Mouse (Mus musculus) adrenal gland, postnatal 14 days (tissue): ENCODE measurements around the gene Alx3. TPM values are rescaled to one million over a fixed set of nuclear protein-coding genes. Genes with fewer than 3 reads are reported as not detected.

Source experiments
- DNase-seq: peaks from one replicate; pipeline ENCODE4 v3.0.0; 2021; ENCODE audit warnings: mixed read lengths
- total RNA-seq: library from RNA; stranded (reverse); gene quantifications from 2 replicates; pipeline ENCODE4 v1.2.3, GENCODE M21; 2021

Gene Alx3
- total RNA-seq, 1 experiment from 2014 or later, result not detected

DNA sequence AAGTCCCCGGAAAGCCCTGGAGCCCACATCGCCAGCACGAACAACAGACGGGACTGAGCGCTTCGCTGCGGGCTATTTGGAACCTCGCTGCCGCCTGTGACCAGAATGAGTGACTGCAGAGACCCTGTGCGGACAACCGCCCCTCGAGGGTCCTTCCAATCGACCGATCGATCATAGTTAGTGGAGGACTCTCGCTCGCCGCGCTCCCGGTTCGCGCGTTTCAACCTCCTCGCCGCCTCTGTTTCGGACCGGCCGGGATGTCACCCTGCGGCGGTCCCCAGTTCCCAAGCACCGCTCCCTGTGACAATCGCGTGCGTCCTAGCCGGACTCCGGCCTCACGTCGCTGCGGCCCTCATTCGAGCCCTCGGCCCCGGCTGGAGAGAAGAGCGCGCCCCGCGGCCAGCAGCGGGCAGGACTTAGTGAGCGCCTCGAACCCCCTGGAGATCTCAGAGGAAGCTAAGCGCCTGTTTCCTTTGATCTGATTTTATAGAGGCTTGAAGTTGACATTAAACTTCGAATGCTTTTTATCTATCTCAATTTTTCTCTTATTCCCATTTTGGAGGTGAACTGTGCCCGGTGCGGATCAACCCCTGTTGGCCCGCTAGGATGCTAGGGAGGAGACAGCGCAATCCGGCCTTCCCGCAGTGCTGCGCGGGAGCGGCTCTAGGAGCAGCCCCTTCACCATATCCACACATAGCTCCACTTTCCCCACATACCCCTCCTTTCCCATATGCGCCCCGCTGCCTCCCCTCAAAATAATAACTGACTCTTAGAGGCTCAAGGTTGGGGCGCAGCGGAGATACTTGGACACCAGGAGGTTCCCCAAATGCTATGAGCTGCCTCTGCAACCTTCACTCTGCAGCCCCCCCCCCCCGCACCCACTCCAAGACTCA lies 11.7 kb upstream of the Alx3 start:
- peak; percentile 41 for DNase-seq

DNA sequence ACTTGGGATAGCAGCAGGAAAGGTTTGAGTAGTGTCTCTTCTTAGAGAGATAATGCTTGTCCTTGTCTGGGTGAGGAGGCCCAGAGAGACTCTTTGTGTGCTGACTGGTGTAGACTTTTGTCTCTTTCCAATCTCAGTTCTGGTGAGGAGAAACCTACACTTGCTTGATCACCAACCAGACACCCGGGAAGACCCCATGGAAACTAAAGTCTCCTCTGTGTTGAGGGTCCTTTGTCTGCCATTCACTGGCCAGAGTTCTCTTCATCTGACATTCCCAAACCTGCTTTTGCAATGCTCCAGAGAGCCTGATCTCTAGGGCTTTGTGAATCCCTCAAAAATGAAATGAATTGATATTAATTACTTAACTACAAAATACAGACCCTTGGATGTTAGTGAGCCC lies 10.9 kb upstream of the Alx3 start:
- no peak for DNase-seq

DNA sequence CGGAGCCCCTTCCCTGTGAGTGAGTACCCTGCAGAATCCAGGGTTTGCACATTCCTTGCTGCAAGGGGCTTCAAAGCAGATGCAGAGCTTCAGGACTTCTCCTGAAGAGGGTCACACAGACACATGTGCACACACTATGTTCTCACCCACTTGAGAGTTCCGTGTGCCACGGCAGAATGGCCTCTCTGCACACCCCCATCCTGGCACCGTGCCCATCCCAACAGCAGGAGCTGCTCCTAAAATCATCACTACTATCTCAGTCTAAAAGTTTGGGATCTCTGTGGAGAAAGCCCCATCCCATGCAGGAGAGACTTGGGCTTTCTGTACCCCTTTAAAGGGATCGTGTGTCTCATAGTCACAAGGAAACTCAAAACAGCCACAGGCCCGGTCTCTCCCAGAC lies 8.3 kb upstream of the Alx3 start:
- DNase-seq, result no peak

DNA sequence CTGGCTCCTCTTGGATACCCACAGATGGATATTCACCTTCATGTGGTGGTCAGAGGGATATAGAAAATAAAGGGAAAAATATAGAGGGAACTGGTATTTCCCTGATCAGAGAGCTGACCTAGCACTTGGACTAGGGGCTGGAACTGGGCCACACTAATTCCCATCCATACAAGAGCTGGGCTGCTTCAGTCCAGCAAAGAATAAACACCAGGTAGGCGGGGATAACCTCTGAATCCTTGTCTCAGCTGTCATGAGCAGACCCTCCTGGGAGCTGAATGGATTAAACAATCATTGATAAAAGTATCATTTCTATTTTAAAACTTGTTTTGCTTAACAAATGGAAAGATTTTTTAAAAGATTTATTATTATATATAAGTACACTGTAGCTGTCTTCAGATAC lies 3.2 kb upstream of the Alx3 start:
- DNase-seq, result no peak

- no peak for DNase-seq
These were observed 1.2 kb upstream of the Alx3 start for GRCm38 (mm10) chr3:107593632-107594031.

DNA sequence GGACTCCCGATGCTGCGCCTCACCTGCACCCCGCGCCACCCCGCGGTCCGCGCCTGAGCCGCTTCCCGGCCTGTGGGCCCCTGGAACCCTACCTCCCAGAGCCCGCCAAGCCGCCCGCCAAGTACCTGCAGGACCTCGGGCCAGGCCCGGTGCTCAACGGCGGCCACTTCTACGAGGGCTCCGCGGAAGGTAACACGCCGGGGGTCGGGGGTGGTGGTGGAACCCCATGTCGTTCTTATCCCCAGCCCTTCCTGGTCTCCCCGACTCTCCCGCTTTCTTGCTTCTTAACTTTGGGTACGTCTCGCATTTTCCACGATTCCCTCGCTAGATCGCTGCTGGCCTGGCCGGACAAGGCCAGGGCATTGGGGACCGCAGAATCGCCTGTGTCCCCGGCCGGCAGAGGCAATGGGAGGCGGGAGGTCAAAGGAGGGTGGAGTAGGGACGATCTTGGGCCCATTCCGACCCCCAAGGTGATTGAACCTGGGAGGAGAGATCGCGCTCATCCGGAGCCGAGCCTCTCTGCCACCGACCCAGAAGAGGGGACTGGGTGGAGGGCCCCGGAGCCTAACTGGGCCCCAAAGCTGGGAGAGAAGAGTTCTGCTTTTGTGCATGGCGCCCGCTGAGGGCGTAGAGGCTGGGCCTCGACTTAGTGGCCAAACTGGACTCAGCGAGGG lies 570 bp downstream of the Alx3 start:
- DNase-seq, result no peak

- DNase-seq, result no peak
These were observed 1.2 kb downstream of the Alx3 start for GRCm38 (mm10) chr3:107595938-107596461.

DNA sequence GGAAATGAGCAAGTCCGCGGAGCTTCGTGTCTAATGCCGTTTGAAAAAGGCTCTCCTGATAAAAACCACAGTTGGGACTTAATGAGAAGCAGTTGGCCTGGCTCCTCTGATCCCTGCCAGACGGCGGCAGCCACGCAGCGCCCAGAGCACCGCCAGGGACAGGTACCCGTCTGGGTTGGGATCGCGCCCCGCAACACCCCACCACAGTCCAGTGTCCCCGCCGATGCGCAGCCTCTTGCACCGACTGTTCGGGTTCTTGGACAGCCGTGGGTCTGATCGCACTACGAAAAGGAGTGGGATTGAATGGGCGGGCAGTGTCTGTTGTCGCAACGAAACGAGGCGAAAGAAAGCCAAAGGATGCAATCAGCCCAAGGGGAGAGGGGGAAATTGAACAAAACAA lies 1.7 kb downstream of the Alx3 start:
- peak; percentile 26 for DNase-seq

- DNase-seq, result no peak
These were observed 2.3 kb downstream of the Alx3 start for GRCm38 (mm10) chr3:107597134-107597533.

DNA sequence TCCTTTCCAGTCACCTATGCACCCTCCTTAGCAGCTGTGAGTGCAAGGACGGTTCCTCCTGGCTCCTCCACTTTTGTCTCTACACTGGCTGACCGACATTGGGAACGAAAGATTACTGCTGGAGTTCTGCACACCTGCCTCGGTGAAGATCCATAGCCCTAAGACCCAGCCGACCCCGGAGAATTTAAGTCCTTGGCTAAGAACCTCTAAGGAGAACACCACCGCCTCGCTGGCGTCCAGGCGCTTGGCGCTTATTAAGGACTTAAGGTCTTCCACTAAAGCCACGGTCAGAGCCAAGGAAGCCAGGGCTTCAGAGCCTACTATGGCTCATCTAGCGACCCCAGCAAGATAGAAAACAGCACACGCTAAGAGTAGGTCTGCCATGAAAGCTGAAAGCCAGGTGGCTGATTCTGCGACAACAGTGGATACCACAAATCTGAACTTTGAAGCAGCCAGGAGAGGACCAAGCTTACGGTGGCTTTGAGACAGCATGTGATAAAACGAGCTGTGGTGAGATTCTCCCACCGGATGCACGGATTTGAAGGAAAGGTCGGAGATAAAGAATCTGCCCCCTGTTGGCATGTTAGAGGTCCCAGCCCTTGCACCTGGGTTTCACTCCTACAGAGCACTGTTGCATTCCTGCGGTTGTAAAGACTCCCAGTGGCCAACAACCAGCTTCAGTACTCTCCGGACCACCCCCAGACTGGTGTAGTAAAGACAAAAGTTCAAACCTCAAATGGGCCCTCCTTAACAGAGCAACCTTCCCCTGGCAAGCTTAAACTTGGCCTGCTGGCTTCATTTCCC lies 3.0 kb downstream of the Alx3 start:
- DNase-seq, result no peak

GRCm38 (mm10) chr3:107600127-107600526 lies 5.3 kb downstream of the Alx3 start:
- DNase-seq, result no peak

GRCm38 (mm10) chr3:107605304-107605703 lies 10.5 kb downstream of the Alx3 start:
- peak; percentile 86 for DNase-seq

DNA sequence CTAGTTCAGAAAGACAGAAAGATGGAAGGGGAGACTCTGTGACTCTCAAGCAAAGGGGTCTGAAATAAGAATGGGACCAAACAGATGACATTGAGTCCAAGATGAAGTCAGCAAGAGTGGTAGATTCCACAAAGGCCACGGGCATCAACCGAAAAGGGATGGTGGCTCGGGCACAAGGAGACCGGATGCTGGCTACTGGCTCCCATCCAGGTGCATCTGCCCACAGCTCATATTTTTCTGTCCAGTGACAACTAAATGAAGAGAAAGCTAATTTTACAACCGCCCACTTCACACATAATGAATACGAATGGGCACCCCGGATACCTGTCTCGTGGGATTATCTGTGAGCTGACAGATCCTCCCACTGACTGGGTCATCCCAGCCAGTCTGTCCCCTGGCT lies 12.4 kb downstream of the Alx3 start:
- DNase-seq, result no peak

GRCm38 (mm10) chr3:107608808-107609207 lies 14.0 kb downstream of the Alx3 start:
- DNase-seq, result no peak

DNA sequence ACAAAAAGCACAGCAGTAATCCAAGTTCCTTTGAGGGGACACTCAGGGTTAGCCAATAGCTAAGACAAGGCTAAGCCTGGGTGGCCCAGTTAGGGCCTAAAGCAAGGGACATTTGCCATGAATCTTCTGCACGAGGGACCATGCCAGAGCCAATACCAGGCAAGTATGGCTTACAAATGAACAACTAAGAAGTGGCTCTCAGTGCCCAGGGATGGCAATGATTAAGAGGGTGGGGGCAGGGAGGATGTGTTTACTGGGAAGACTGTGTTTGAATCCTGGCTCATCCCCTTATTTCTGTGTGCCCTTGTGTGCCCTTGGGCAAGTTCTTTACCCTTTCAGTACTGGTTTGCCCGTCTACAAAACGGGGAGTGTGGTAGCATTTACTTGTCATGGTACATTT lies 14.5 kb downstream of the Alx3 start:
- DNase-seq, result no peak

DNA sequence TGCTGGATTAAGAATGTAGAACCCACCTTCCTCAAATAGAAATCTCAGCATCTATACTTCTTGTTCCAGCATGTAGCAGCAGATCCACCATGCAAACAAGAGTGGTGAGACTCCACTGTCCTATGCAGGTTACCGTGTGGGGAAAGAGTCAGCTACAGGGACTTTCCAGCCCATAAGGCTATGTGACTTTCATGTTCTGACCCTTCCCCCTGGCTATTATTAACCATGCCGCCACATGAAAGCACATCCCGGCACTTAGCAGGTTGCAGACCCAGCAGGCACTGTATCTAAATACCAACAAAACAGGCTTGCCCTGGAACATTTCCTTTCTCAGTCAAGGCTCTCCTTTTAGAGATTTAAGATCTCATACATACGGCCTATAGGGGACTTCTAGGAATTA lies 16.6 kb downstream of the Alx3 start:
- no peak for DNase-seq

GRCm38 (mm10) chr3:107612902-107613525 lies 18.2 kb downstream of the Alx3 start:
- peak; percentile 70 for DNase-seq

- DNase-seq, result no peak
These were observed 23.0 kb downstream of the Alx3 start for GRCm38 (mm10) chr3:107617800-107618199.

DNA sequence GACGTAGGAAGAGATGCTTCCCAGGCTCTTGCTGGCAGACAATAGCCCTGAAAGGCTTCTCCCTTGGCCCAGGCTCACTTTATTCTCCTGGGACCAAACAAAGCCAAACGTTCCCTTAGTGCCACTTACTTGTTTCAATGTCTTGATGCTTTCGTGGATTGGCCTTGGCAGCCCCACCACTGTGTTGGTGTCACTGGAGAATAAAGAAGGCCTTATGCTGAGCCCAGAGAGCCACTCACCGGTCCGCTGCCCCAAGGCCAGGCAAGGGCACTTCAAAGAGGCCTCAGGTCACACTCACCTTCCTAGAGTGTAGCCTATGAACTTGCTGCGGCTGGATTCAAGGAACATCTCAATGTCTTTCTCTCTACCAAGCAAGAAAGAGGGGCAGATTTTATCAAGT lies 25.1 kb downstream of the Alx3 start:
- peak; percentile 26 for DNase-seq

- no peak for DNase-seq
These were observed 26.6 kb downstream of the Alx3 start for GRCm38 (mm10) chr3:107621286-107622075.

- no peak for DNase-seq
These were observed 27.7 kb downstream of the Alx3 start for GRCm38 (mm10) chr3:107622537-107622936.
